Mouse (Mus musculus) lung, postnatal 0 days (tissue): ENCODE measurements around the gene Gpc6.

Source experiments
- CTCF ChIP-seq: IDR thresholded peaks from 2 replicates; pipeline ENCODE4 v1.5.1; 2016; ENCODE audit warnings: antibody characterized with exemption, mild to moderate bottlenecking
- EP300 ChIP-seq: IDR thresholded peaks from 2 replicates; pipeline ENCODE4 v1.6.1; 2016; ENCODE audit warnings: antibody characterized with exemption, mild to moderate bottlenecking, control low read depth

DNA sequence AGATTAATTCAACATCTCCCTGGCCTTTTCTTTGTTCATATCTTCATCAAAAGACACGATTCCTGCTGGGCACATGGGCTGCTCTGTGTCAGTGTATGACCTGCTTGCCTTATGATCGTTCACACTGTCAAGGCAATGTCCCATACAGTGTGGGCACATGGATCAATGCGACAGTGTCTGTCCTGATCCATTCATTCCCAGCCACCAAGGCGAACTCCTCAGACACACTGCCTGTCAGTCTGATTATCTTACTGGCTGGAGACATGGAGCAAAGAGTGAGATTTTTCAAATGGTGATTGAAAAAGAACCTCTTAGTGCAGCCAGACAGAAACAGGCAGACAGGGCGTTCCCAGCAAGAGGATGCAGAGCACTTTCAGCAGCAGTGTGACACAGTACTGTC is 143.1 kb downstream of the Gpc6 start:
- no peak for TF ChIP-seq CTCF
- no peak for TF ChIP-seq EP300
